Mouse (Mus musculus) hindbrain, embryonic 12.5 days (tissue): ENCODE data around the gene Xpo6. TPM values are rescaled to one million over a fixed set of nuclear protein-coding genes. Genes with fewer than 3 reads are reported as not detected.

Experiments used
- ATAC-seq: fragments of 200-750 bp; cut with Nextera tagmentation; 2 replicates; pipeline ENCODE4 v1.8.0; 2017; ENCODE audit warnings: moderate TSS enrichment; ENCODE audit not compliant: low FRiP score
- H3K27ac ChIP-seq: fragments of 300-500 bp; sonication (generic); 2 replicates; pipeline ENCODE4 v1.5.1; 2016; ENCODE audit warnings: mild to moderate bottlenecking
- H3K27me3 ChIP-seq: fragments of 300-500 bp; sonication (generic); 2 replicates; pipeline ENCODE4 v1.6.1; 2016; ENCODE audit warnings: mild to moderate bottlenecking
- H3K36me3 ChIP-seq: fragments of 300-500 bp; sonication (generic); 2 replicates; pipeline ENCODE4 v1.6.1; 2016; ENCODE audit warnings: mild to moderate bottlenecking
- H3K4me1 ChIP-seq: fragments of 300-500 bp; sonication (generic); 2 replicates; pipeline ENCODE4 v1.6.1; 2016
- H3K4me2 ChIP-seq: fragments of 300-500 bp; sonication (generic); replicated peaks from 2 replicates; pipeline ENCODE4 v1.6.1; 2016; ENCODE audit warnings: mild to moderate bottlenecking
- H3K4me3 ChIP-seq: fragments of 300-500 bp; sonication (generic); 2 replicates; pipeline ENCODE4 v1.5.1; 2016; ENCODE audit warnings: mild to moderate bottlenecking
- H3K9ac ChIP-seq: fragments of 300-500 bp; sonication (generic); 2 replicates; pipeline ENCODE4 v1.6.1; 2016; ENCODE audit warnings: mild to moderate bottlenecking, moderate library complexity
- H3K9me3 ChIP-seq: fragments of 300-500 bp; sonication (generic); replicated peaks from 2 replicates; pipeline ENCODE4 v1.6.1; 2016; ENCODE audit warnings: mild to moderate bottlenecking
- WGBS: fragments of 180-500 bp; shearing (Covaris S2); methylation state at CpG from one replicate; pipeline ENCODE4 v1.1.7; 2016; 5-methylcytosine and 5-hydroxymethylcytosine counted together
- polyA plus RNA-seq: library from polyadenylated mRNA; unstranded; fragments of >200 nt; fragmentation: Nextera tagmentation; extraction: Ambion mirVana; gene quantifications from 2 replicates; pipeline ENCODE4 v1.2.1, GENCODE M21; 2016

The Xpo6 gene
- polyA plus RNA-seq, 1 experiment from 2014 or later, result 67.9 TPM

DNA sequence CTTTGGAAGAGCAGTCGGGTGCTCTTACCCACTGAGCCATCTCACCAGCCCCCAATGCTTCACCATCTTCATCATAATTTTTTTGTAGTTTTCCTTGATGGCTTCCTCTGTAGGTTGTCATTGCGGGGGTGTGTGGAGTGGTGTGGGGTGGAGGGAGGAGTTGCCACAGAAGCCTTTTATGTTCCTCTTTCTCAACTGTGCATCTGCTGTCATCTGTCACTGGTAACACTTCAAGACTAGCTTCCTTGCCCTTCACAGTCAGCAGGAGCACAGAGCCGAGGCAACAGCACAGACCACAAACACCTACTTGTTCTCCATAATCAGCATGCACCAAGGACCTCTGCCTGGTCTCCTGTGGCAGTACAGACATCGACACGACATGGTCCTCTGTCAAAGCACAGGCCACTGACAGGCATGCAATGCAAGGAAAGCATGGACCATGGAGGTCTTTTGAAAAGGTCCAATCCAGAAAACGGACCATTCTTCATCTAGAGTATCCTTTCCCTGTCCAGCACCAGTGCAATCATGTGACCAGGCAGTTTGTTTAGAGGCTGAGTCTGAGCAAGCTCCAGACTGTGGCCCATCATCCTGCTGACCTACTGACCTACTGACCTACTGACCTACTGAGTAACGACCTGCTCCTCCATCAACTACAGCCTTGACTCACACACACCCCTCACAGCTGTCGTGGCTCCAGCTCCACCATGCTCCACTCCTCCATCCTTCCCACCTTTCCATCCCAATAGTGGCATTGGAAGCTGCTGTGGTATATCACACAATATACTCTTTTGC lies 30.3 kb upstream of the Xpo6 start:
- no peak overlapping the region for H3K27ac ChIP-seq
- WGBS, result 65% methylated on average over 8 of the region's 8 CpGs
- no peaks in the 10 kb centered on the region for H3K36me3 ChIP-seq
- H3K4me1 ChIP-seq, result no peaks in the 10 kb centered on the region
- no peaks in the 10 kb centered on the region for H3K9me3 ChIP-seq
- H3K4me2 ChIP-seq, result no peak overlapping the region
- H3K27me3 ChIP-seq, result no peaks in the 10 kb centered on the region
- no peak overlapping the region for H3K4me3 ChIP-seq
- no peak for ATAC-seq
- H3K9ac ChIP-seq, result no peak overlapping the region

DNA sequence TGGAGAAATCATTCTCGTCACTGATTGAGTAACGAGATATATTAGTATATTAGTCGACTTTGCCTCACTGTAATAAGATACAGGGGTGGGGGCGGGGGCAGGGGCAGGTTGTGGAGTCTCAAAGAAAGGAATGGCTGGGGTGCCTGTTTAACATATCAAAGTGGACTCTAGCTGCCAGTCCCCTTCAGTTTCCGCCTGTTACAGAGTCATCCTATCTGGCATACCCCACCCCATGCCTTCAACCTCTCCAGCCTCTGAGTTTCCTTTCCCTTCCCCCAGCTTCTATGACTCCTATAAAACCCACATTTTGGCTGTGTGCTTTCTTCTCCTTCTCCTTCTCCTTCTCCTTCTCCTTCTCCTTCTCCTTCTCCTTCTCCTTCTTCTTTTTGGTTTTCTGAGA lies 25.8 kb upstream of the Xpo6 start:
- WGBS, result 26% methylated on average over 5 of the region's 5 CpGs
- no peaks in the 10 kb centered on the region for H3K4me1 ChIP-seq
- no peak overlapping the region for H3K4me3 ChIP-seq
- H3K27me3 ChIP-seq, result no peaks in the 10 kb centered on the region
- no peak overlapping the region for H3K9ac ChIP-seq
- no peaks in the 10 kb centered on the region for H3K36me3 ChIP-seq
- no peaks in the 10 kb centered on the region for H3K9me3 ChIP-seq
- H3K4me2 ChIP-seq, result no peak overlapping the region
- no peak overlapping the region for H3K27ac ChIP-seq
- ATAC-seq, result no peak

DNA sequence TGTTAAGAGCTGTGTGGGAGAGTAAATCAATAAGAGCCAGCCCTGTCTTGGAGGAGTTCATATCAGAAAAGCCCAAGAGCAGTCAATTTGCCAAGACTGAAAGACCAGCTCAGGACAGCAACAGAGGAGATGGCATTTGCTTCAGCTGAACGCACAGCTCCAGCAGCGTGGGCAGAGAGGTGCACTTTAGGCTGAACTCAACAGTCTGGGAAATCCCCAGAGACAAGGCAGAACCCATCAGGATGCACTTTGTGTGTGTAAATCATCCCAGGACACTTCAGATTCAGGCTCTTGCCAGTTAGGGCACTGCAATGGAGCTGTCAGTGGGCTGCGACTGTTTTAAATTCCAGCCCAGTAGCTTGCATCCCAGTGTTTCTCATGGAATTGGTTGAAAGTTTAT lies 22.5 kb upstream of the Xpo6 start:
- WGBS, result 73% methylated on average over 3 of the region's 3 CpGs

DNA sequence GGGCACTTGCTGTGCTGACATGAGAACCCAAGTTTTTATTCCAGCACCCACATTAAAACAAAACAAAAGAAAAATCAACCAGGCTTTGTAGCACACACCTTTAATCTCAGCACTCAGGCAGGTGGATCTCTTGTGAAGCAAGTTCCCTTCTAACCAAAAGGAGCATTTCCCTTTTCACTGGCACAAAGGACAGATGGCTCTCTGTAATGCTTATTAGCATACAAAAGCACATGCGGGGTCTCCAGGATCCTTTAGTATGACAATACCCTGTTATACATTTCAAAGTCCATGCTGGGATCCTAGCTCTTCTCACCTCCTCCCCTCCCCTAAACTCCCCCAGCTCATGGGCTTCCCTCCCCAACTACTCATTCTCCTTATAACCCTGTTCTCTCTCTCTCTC lies 20.3 kb upstream of the Xpo6 start:
- no peak overlapping the region for H3K9ac ChIP-seq
- WGBS, result 5% methylated on average over 1 of the region's 1 CpGs
- no peaks in the 10 kb centered on the region for H3K9me3 ChIP-seq
- no peak for ATAC-seq
- H3K4me2 ChIP-seq, result no peak overlapping the region
- no peaks in the 10 kb centered on the region for H3K36me3 ChIP-seq
- no peak overlapping the region for H3K27ac ChIP-seq
- no peaks in the 10 kb centered on the region for H3K27me3 ChIP-seq
- H3K4me1 ChIP-seq, result no peaks in the 10 kb centered on the region
- H3K4me3 ChIP-seq, result no peak overlapping the region

More for the DNA sequence above, 22.5 kb upstream of the Xpo6 start:
- no peaks in the 10 kb centered on the region for H3K27me3 ChIP-seq
- H3K4me1 ChIP-seq, result no peaks in the 10 kb centered on the region
- no peaks in the 10 kb centered on the region for H3K9me3 ChIP-seq
- H3K27ac ChIP-seq, result no peak overlapping the region
- no peaks in the 10 kb centered on the region for H3K36me3 ChIP-seq
- H3K4me3 ChIP-seq, result no peak overlapping the region
- no peak for ATAC-seq
- no peak overlapping the region for H3K4me2 ChIP-seq
- no peak overlapping the region for H3K9ac ChIP-seq

DNA sequence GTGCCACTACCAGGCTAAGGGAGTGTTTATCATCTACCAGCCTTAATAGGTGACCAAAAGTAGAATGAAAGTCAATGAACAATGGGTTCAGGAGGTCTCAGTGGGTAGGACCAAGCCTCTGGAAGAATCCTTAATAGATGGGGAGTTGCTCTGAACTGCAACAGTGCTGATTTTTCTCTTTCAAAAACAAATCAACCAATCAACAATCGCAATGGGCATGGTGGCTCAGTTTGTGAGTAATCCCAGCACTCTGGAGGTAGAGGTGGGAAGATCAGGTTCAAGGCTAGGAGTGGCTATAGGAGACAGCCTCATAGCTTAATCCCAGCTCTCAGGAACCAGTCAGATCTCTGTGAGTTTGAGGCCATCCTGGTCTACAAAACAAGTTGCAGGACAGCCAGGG lies 18.0 kb upstream of the Xpo6 start:
- Histone ChIP-seq H3K27me3 (no peaks in the 10 kb centered on the region), H3K9ac (no peak overlapping the region), H3K4me2 (no peak overlapping the region), H3K36me3 (no peaks in the 10 kb centered on the region), H3K4me3 (no peak overlapping the region), H3K27ac (no peak overlapping the region), H3K9me3 (no peaks in the 10 kb centered on the region), H3K4me1 (no peaks in the 10 kb centered on the region)
- WGBS, result 88% methylated on average over 1 of the region's 1 CpGs
- ATAC-seq, result no peak

DNA sequence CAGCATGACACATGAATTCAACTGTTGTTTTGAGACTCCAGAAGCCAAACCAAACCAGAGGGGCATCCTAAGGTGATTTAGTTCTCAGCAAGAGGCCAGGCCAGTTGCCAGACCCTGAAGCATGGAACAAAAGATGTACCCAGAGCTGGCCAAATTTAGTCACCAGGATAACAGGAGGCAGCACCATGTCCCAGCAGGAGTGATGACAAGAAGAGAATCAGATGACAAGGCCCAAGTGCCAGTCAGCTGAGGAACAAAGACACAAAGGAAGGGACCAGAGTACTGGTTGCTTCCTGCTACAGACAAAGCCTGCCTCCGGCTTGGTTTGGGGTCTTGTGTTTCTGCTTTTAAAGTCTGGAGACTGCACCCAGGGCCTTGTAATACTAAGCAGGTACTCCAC lies 16.6 kb upstream of the Xpo6 start:
- WGBS, result 24% methylated on average over 1 of the region's 1 CpGs
- no peaks in the 10 kb centered on the region for H3K36me3 ChIP-seq
- H3K4me1 ChIP-seq, result no peaks in the 10 kb centered on the region
- no peak for ATAC-seq
- no peaks in the 10 kb centered on the region for H3K27me3 ChIP-seq
- no peak overlapping the region for H3K4me2 ChIP-seq
- no peak overlapping the region for H3K4me3 ChIP-seq
- no peak overlapping the region for H3K9ac ChIP-seq
- H3K27ac ChIP-seq, result no peak overlapping the region
- H3K9me3 ChIP-seq, result no peaks in the 10 kb centered on the region

DNA sequence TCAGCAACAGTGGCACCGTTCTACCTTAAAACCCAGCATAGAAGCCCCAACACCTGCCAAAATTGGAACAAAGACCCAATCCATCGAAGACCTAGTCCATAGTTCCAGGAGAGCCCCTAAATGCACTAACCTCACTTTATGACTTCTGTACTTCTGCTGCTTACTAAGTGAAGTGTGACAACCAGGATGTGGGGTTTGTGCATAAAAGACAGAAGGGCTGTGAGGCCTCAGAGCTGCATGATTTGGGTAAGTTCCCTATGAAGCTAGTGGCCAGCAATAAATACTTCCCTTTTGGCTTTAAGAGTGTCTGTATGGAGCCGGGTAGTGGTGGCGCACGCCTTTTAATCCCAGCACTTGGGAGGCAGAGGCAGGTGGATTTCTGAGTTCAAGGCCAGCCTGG lies 10.6 kb upstream of the Xpo6 start:
- Histone ChIP-seq H3K9ac (no peak overlapping the region), H3K4me1 (no peaks in the 10 kb centered on the region), H3K36me3 (no peaks in the 10 kb centered on the region), H3K27me3 (no peaks in the 10 kb centered on the region), H3K9me3 (no peaks in the 10 kb centered on the region), H3K4me3 (no peak overlapping the region), H3K4me2 (no peak overlapping the region), H3K27ac (no peak overlapping the region)
- no peak for ATAC-seq
- 89% methylated on average over 5 of the region's 5 CpGs for WGBS

DNA sequence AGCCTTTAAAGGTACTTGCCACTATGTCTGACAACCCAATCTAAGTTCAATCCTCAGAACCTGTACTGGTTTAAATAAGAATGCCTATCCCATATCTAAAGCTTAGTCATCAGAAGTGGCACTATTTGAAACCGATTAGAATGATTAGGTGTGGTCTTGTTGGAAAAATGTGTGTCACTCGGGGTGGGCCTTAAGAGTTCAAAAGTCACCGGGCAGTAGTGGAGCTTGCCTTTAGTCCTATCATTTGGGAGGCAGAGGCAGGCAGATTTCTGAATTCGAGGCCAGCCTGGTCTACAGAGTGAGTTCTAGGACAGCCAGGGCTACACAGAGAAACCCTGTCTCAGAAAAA lies 670 bp upstream of the Xpo6 start:
- Histone ChIP-seq H3K36me3 (no peaks in the 10 kb centered on the region), H3K4me2 (peak overlapping the region; percentile 80), H3K4me1 (peaks cover 16% of the 10 kb centered on the region), H3K9me3 (no peaks in the 10 kb centered on the region), H3K9ac (no peak overlapping the region), H3K4me3 (peak overlapping the region; percentile 82), H3K27me3 (no peaks in the 10 kb centered on the region), H3K27ac (peak overlapping the region; percentile 90; the same call in 1 of the 2 replicates)
- 95% methylated on average over 4 of the region's 4 CpGs for WGBS
- ATAC-seq, result no peak

DNA sequence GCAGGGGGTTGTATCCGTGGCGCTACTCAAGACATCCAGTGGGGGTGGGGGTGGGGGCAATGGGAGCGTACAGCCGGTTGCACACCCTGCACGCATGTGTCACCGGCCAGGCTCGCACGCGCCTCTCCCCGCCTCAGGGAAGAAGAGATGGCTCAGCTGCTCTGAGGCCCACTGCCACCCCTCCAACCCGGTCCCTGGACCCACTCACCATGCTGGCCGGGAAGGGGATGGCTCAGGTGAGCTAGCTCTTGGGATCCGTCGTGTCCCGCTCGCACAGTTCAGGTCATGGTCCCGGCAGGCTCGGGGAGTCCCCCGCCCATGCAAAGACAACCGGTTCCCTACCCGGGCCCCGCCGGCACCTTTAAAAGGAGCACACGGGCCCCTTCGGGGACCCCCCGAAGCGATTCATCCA lies 604 bp downstream of the Xpo6 start:
- Histone ChIP-seq H3K4me3 (peak overlapping the region; percentile 82), H3K9me3 (no peaks in the 10 kb centered on the region), H3K36me3 (no peaks in the 10 kb centered on the region), H3K27me3 (no peaks in the 10 kb centered on the region), H3K27ac (peak overlapping the region; percentile 90), H3K9ac (peak overlapping the region; percentile 95), H3K4me2 (peak overlapping the region; percentile 80), H3K4me1 (peaks cover 16% of the 10 kb centered on the region)
- peak; percentile 70 for ATAC-seq
- WGBS, result under 1% methylated on average over 23 of the region's 27 CpGs

DNA sequence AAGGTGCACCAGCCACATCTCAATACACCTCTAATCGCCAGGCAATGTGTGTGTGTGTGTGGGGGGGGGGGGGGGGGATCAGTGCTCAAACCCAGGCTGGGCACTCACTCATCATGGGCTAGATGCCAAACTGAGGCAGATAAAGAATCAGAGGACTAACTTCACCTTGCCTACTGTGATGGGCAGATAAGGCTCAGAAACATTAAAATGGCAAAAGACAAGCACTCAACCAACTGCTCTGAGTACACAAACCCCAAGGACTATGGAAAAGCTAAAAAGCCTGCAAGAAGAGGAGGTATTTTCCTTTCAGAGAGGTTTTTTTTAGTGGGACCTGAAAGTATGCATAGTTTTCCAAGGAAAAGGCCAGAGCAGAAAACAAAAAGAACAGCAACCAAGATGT lies 1.4 kb downstream of the Xpo6 start:
- Histone ChIP-seq H3K4me3 (peak overlapping the region; percentile 82), H3K27me3 (no peaks in the 10 kb centered on the region), H3K27ac (no peak overlapping the region; the same call in 1 of the 2 replicates), H3K9me3 (no peaks in the 10 kb centered on the region), H3K36me3 (no peaks in the 10 kb centered on the region), H3K9ac (peak overlapping the region; percentile 95), H3K4me1 (peaks cover 16% of the 10 kb centered on the region), H3K4me2 (peak overlapping the region; percentile 80)
- ATAC-seq, result no peak
- 29% methylated on average over 1 of the region's 1 CpGs for WGBS

DNA sequence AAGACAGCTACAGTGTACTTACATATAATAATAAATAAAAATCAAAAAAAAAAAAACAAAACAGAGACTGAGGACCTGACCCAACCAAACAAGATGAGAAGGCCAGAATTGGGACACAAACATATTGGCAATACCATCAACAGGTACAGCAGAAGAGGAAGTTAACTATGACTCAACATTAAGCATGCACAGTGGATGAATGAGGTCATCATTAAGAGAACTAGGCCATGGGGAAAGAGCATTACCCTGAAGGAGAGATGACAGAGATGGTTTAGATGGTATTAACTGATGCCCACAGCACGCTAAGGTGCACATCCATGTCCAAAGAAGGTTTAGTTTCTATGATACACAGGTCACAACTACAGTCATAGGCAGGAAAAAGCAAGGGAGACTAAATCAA lies 6.1 kb downstream of the Xpo6 start:
- H3K27me3 ChIP-seq, result no peaks in the 10 kb centered on the region
- no peak for ATAC-seq
- no peak overlapping the region for H3K27ac ChIP-seq
- no peak overlapping the region for H3K4me3 ChIP-seq
- H3K9ac ChIP-seq, result no peak overlapping the region
- peaks cover 19% of the 10 kb centered on the region for H3K4me1 ChIP-seq
- no peak overlapping the region for H3K4me2 ChIP-seq
- no peaks in the 10 kb centered on the region for H3K9me3 ChIP-seq
- no peaks in the 10 kb centered on the region; the same call in 1 of the 2 replicates for H3K36me3 ChIP-seq
- 97% methylated on average over 1 of the region's 1 CpGs for WGBS

DNA sequence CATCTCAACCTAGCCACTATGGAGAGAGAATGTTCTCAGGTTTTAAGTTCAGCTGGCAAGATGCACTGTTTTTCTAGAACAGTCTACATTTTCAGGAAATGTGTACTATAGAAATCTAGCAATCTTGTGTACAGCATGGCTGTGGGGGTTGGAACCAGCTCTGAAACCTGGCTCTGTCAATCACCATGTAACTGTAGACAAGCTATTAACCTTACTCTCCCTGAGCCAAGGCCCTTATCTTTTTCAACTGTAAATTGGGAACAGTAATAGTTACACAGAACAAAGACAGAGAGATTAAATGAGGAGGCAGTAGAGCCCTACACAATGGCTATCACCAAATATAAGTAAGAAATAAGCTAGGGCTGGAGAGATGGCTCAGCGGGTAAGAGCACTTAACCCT lies 8.8 kb downstream of the Xpo6 start:
- no peaks in the 10 kb centered on the region for H3K27me3 ChIP-seq
- no peak overlapping the region for H3K4me3 ChIP-seq
- no peak overlapping the region for H3K27ac ChIP-seq
- WGBS, result 93% methylated on average over 1 of the region's 1 CpGs
- H3K9ac ChIP-seq, result no peak overlapping the region
- no peak overlapping the region for H3K4me2 ChIP-seq
- H3K9me3 ChIP-seq, result no peaks in the 10 kb centered on the region
- H3K4me1 ChIP-seq, result peaks cover 4% of the 10 kb centered on the region
- ATAC-seq, result no peak
- H3K36me3 ChIP-seq, result no peaks in the 10 kb centered on the region; the same call in 1 of the 2 replicates

DNA sequence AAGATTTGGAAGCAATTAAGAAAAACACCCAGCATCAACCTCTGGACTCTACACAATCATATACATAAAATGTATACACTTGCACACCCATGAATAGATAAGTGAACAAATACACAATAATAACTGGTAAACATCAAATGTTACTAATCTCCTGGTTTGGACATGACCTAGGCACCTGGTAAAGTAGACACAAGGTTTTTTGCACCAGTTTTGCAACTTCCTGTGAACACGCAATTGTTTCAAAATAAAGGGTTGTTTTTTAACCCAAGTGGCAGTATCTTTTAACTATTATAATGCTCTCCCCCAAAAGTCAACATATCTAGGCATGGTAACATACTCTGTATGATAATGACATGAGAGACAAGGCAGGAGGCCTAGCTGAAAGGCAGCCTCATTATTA lies 10.8 kb downstream of the Xpo6 start:
- no peak overlapping the region for H3K4me2 ChIP-seq
- WGBS, result 92% methylated on average over 1 of the region's 1 CpGs
- H3K27me3 ChIP-seq, result no peaks in the 10 kb centered on the region
- H3K27ac ChIP-seq, result no peak overlapping the region
- no peak overlapping the region for H3K4me3 ChIP-seq
- H3K4me1 ChIP-seq, result peaks cover 6% of the 10 kb centered on the region; the same call in 1 of the 2 replicates
- H3K36me3 ChIP-seq, result no peaks in the 10 kb centered on the region; the same call in 1 of the 2 replicates
- H3K9ac ChIP-seq, result no peak overlapping the region
- no peak for ATAC-seq
- no peaks in the 10 kb centered on the region for H3K9me3 ChIP-seq
